Mouse (Mus musculus) brain, embryonic 14.5 days (tissue): ENCODE data around the gene Tnfrsf13b.

Source experiments
- CTCF ChIP-seq: fragments of 200-500 bp; IDR thresholded peaks from 2 replicates; pipeline ENCODE4 v1.5.1; 2012; ENCODE audit warnings: inconsistent platforms, mild to moderate bottlenecking, moderate library complexity, borderline replicate concordance; ENCODE audit not compliant: insufficient read depth, insufficient read length; ENCODE audit errors: extremely low read depth
- POLR2A ChIP-seq: fragments of 200-500 bp; IDR thresholded peaks from 2 replicates; pipeline ENCODE4 v1.6.1; 2012; ENCODE audit warnings: mild to moderate bottlenecking, inconsistent platforms, borderline replicate concordance; ENCODE audit not compliant: poor library complexity, insufficient read depth, insufficient read length, severe bottlenecking; ENCODE audit errors: extremely low read depth

- TF ChIP-seq CTCF: peak; percentile 79
- no peak for TF ChIP-seq POLR2A
Observed at GRCm38 (mm10) chr11:61174291-61174820, 47.8 kb downstream of the Tnfrsf13b start.
